Mouse (Mus musculus): Measurements from ENCODE around the gene Zbtb37.

GRCm38 (mm10) chr1:161034435-161035280 lies at the start of gene Zbtb37:
- TF ChIP-seq CTCF (IDR thresholded peaks at IDR 0.05; ENCODE audit: low read depth) (no peak), EP300 (IDR thresholded peaks at IDR 0.05; ENCODE audit: low read depth) (peak; percentile 75)
